Mouse (Mus musculus) stomach, postnatal 0 days (tissue): ENCODE data around the gene Pgm5. TPM values are rescaled to one million over a fixed set of nuclear protein-coding genes. Genes with fewer than 3 reads are reported as not detected.
A peak's percentile ranks its signal among the peaks of the same experiment; 100 is the strongest.

Source experiments
- ATAC-seq: fragments of 200-750 bp; cut with Nextera tagmentation; 2 replicates; pipeline ENCODE4 v1.8.0; 2017; ENCODE audit not compliant: low FRiP score, low TSS enrichment
- DNase-seq: peaks from one replicate; pipeline ENCODE4 v3.0.0-alpha.2; 2016; ENCODE audit warnings: low spot score
- H3K27ac ChIP-seq: fragments of 300-500 bp; sonication (generic); replicated peaks from 2 replicates; pipeline ENCODE4 v1.5.1; 2014; ENCODE audit warnings: mild to moderate bottlenecking, control low read depth
- H3K27me3 ChIP-seq: fragments of 300-500 bp; sonication (generic); 2 replicates; pipeline ENCODE4 v1.6.1; 2014; ENCODE audit warnings: low read length; ENCODE audit not compliant: control insufficient read depth, insufficient read depth
- H3K36me3 ChIP-seq: fragments of 300-500 bp; sonication (generic); 2 replicates; pipeline ENCODE4 v1.6.1; 2014; ENCODE audit warnings: low read length, mixed read lengths; ENCODE audit not compliant: control insufficient read depth, insufficient read depth
- H3K4me1 ChIP-seq: fragments of 300-500 bp; sonication (generic); replicated peaks from 2 replicates; pipeline ENCODE4 v1.6.1; 2014; ENCODE audit warnings: antibody characterized with exemption; ENCODE audit not compliant: control insufficient read depth, insufficient read depth
- H3K4me2 ChIP-seq: fragments of 300-500 bp; sonication (generic); replicated peaks from 2 replicates; pipeline ENCODE4 v1.6.1; 2014; ENCODE audit warnings: low read depth, mild to moderate bottlenecking, control low read depth, moderate library complexity
- H3K4me3 ChIP-seq: fragments of 300-500 bp; sonication (generic); 2 replicates; pipeline ENCODE4 v1.5.1; 2014; ENCODE audit warnings: low read depth, low read length, control low read depth
- H3K9ac ChIP-seq: fragments of 300-500 bp; sonication (generic); 2 replicates; pipeline ENCODE4 v1.6.1; 2014; ENCODE audit warnings: mild to moderate bottlenecking, low read length, control low read depth, mixed read lengths
- H3K9me3 ChIP-seq: fragments of 300-500 bp; sonication (generic); 2 replicates; pipeline ENCODE4 v1.6.1; 2016; ENCODE audit warnings: low read length; ENCODE audit not compliant: control insufficient read depth
- CTCF ChIP-seq: IDR thresholded peaks from 2 replicates; pipeline ENCODE4 v1.5.1; 2016; ENCODE audit warnings: antibody characterized with exemption, low read depth, mild to moderate bottlenecking, moderate library complexity
- EP300 ChIP-seq: optimal IDR thresholded peaks from 2 replicates; pipeline ENCODE3; 2016; ENCODE audit warnings: antibody characterized with exemption
- WGBS: fragments of 180-500 bp; shearing (Covaris S2); extraction: QIAGEN DNeasy Blood & Tissue Kit; methylation state at CpG from one replicate; pipeline ENCODE4 v1.1.7; 2014; 5-methylcytosine and 5-hydroxymethylcytosine counted together
- polyA plus RNA-seq: library from polyadenylated mRNA; unstranded; fragments of >200 nt; fragmentation: Nextera tagmentation; extraction: Ambion mirVana; gene quantifications from 2 replicates; pipeline ENCODE4 v1.2.1, GENCODE M21; 2015

Gene Pgm5
- polyA plus RNA-seq, 1 experiment from 2014 or later: 6.3 TPM

GRCm38 (mm10) chr19:24644971-24645370, 216.7 kb downstream of the Pgm5 start:
- no peaks in the 10 kb centered on the region for H3K36me3 ChIP-seq
- no peaks in the 10 kb centered on the region for H3K4me1 ChIP-seq
- WGBS: 61% methylated on average over 10 of the region's 10 CpGs
- no peaks in the 10 kb centered on the region for H3K27me3 ChIP-seq
- DNase-seq (no peak), ATAC-seq (no peak)
- no peak overlapping the region for H3K4me2 ChIP-seq
- TF ChIP-seq EP300 (no peak), CTCF (no peak)
- H3K27ac ChIP-seq: no peak overlapping the region
- no peaks in the 10 kb centered on the region for H3K9me3 ChIP-seq
- no peak overlapping the region for H3K4me3 ChIP-seq
- H3K9ac ChIP-seq: no peak overlapping the region

DNA sequence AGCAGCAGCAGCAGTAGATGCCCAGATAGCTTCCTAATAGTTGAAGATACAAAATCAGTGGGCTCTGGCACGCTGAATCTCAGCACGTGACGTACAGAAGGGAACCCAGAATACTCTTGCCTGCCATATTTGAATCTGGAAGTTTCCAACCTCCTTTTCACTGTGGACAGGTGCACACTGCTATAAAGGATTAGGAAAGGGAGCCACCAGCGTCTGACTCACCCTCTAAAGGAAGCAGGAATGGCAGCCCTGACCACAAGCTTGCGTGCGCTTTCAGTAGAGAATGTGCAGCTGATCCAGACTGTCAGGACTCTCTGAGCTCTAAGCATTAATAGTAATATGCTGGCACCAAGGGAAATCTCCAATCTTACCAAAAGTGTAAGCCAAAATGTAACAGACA, 220.7 kb downstream of the Pgm5 start:
- DNase-seq: no peak
- ATAC-seq: no peak
- Histone ChIP-seq H3K4me2 (no peak overlapping the region), H3K9ac (no peak overlapping the region), H3K27me3 (no peaks in the 10 kb centered on the region), H3K36me3 (no peaks in the 10 kb centered on the region), H3K4me3 (no peak overlapping the region), H3K27ac (no peak overlapping the region), H3K4me1 (no peaks in the 10 kb centered on the region), H3K9me3 (no peaks in the 10 kb centered on the region)
- TF ChIP-seq CTCF: no peak
- no peak for TF ChIP-seq EP300
- WGBS: 84% methylated on average over 6 of the region's 6 CpGs

- no peak overlapping the region for H3K4me3 ChIP-seq
- no peak overlapping the region for H3K4me2 ChIP-seq
- DNase-seq (no peak), ATAC-seq (no peak)
- no peak overlapping the region for H3K9ac ChIP-seq
- no peaks in the 10 kb centered on the region for H3K36me3 ChIP-seq
- no peaks in the 10 kb centered on the region for H3K27me3 ChIP-seq
- H3K4me1 ChIP-seq: no peaks in the 10 kb centered on the region
- WGBS: 82% methylated on average over 6 of the region's 6 CpGs
- H3K9me3 ChIP-seq: no peaks in the 10 kb centered on the region
- no peak overlapping the region for H3K27ac ChIP-seq
- TF ChIP-seq CTCF: no peak
- TF ChIP-seq EP300: no peak
These were observed 223.7 kb downstream of the Pgm5 start for GRCm38 (mm10) chr19:24637988-24638387.

DNA sequence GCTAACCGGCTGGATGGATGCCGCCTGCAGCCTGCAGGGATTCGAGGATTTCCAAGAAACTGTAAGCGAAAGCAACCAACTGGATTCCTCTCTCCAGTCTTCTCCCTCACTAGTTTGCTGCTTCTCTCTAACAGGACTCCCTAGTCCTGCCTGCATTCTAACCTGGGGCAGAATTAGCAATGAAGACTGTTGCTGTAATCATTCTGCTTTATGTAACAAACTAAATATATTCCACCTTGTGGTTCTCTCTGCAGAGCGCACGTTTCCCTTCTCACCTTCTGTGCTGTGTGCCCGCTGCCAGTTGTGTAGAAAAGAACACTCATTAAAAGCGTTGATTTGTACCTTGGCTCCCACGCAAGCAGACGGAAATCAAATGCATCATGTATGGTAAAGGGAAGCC, 225.0 kb downstream of the Pgm5 start:
- Histone ChIP-seq H3K36me3 (no peaks in the 10 kb centered on the region), H3K9me3 (no peaks in the 10 kb centered on the region), H3K4me3 (no peak overlapping the region), H3K9ac (no peak overlapping the region), H3K27ac (no peak overlapping the region), H3K4me1 (no peaks in the 10 kb centered on the region), H3K4me2 (no peak overlapping the region), H3K27me3 (no peaks in the 10 kb centered on the region)
- 86% methylated on average over 10 of the region's 10 CpGs for WGBS
- DNase-seq (no peak), ATAC-seq (no peak)
- no peak for TF ChIP-seq EP300
- TF ChIP-seq CTCF: no peak

GRCm38 (mm10) chr19:24634602-24635001, 227.1 kb downstream of the Pgm5 start:
- H3K9ac ChIP-seq: no peak overlapping the region
- ATAC-seq (no peak), DNase-seq (peak; percentile 76)
- WGBS: 3% methylated on average over 7 of the region's 7 CpGs
- H3K9me3 ChIP-seq: no peaks in the 10 kb centered on the region
- TF ChIP-seq EP300 (no peak), CTCF (peak; percentile 98)
- no peaks in the 10 kb centered on the region for H3K27me3 ChIP-seq
- H3K4me3 ChIP-seq: no peak overlapping the region
- no peaks in the 10 kb centered on the region for H3K4me1 ChIP-seq
- H3K4me2 ChIP-seq: no peak overlapping the region
- no peak overlapping the region for H3K27ac ChIP-seq
- no peaks in the 10 kb centered on the region for H3K36me3 ChIP-seq

Other genes with a start within 250 kb of the Pgm5 start
- 5.8 and 6.1 TPM in 2 replicates for gene Tmem252, start 187.8 kb downstream of the Pgm5 start, polyA plus RNA-seq
- gene Gm10053, start 13.8 kb upstream of the Pgm5 start, polyA plus RNA-seq: 306 and 325 TPM in 2 replicates
- 0.08 TPM in 1 of 2 replicates, not detected in the other for gene Foxd4, start 39.3 kb upstream of the Pgm5 start, polyA plus RNA-seq
- gene Cbwd1, start 99.8 kb upstream of the Pgm5 start, polyA plus RNA-seq: 12.1 and 12.8 TPM in 2 replicates
- gene Dock8, start 137.7 kb upstream of the Pgm5 start, polyA plus RNA-seq: 3.3 and 3.4 TPM in 2 replicates